Mouse (Mus musculus): ENCODE results near the gene Riox1.

- peak; percentile 59 for TF ChIP-seq CTCF (IDR thresholded peaks at IDR 0.05; ENCODE audit: low read depth)
- no peak for TF ChIP-seq EP300 (IDR thresholded peaks at IDR 0.05; ENCODE audit: low read depth)
Measured at GRCm38 (mm10) chr12:83972117-83972516, 21.7 kb downstream of the Riox1 start.

Data from liver, embryonic 14.5 days (tissue).